Mouse (Mus musculus) urinary bladder, postnatal 25 days (tissue): ENCODE data around the gene Retreg3.
"Not testable (repeated sequence)": the region's sequence is repeated elsewhere in the genome, so short reads cannot be mapped to it uniquely, and the experiment has no call there.

Experiments used
- DNase-seq: peaks from one replicate; pipeline ENCODE4 v3.0.0; 2022; ENCODE audit warnings: low spot score

Retreg3 gene

GRCm38 (mm10) chr11:101119761-101120544 is at the start of gene Retreg3, which contains the start of gene Tubg1:
Gene Retreg3 (minus strand): TSS chr11:101119893.
Gene Tubg1 (plus strand): TSS chr11:101119938.
- DNase-seq, result peak; percentile 99

- no peak for DNase-seq
Observed at GRCm38 (mm10) chr11:101168301-101168980, 48.7 kb upstream of the Retreg3 start.

GRCm38 (mm10) chr11:101167963-101168300 is 48.2 kb upstream of the Retreg3 start:
- no peak for DNase-seq

GRCm38 (mm10) chr11:101167211-101167962 is 47.7 kb upstream of the Retreg3 start:
- DNase-seq, result no peak

GRCm38 (mm10) chr11:101166357-101166756 is 46.7 kb upstream of the Retreg3 start:
- no peak for DNase-seq

GRCm38 (mm10) chr11:101164677-101165580 is 45.2 kb upstream of the Retreg3 start:
- DNase-seq, result no peak

- no peak for DNase-seq
Observed at GRCm38 (mm10) chr11:101164351-101164665, 44.6 kb upstream of the Retreg3 start.

GRCm38 (mm10) chr11:101163476-101164350 is 44.0 kb upstream of the Retreg3 start:
- no peak for DNase-seq

- DNase-seq, result no peak
Observed at GRCm38 (mm10) chr11:101162772-101163171, 43.1 kb upstream of the Retreg3 start.

- DNase-seq, result no peak
Observed at GRCm38 (mm10) chr11:101162301-101162700, 42.6 kb upstream of the Retreg3 start.

- no peak for DNase-seq
Observed at GRCm38 (mm10) chr11:101161551-101161950, 41.9 kb upstream of the Retreg3 start.

- not testable (repeated sequence) for DNase-seq
Observed at GRCm38 (mm10) chr11:101160981-101161505, 41.4 kb upstream of the Retreg3 start.

- not testable (repeated sequence) for DNase-seq
Observed at GRCm38 (mm10) chr11:101160151-101160550, 40.5 kb upstream of the Retreg3 start.

- DNase-seq, result no peak
Observed at GRCm38 (mm10) chr11:101155728-101156371, 36.2 kb upstream of the Retreg3 start, which contains the start of gene Tubg2. Gene Tubg2 (plus strand): TSS chr11:101155907.

- no peak for DNase-seq
Observed at GRCm38 (mm10) chr11:101155151-101155550, 35.5 kb upstream of the Retreg3 start.

- no peak for DNase-seq
Observed at GRCm38 (mm10) chr11:101154648-101155047, 35.0 kb upstream of the Retreg3 start.

GRCm38 (mm10) chr11:101152825-101153224 is 33.1 kb upstream of the Retreg3 start:
- no peak for DNase-seq

GRCm38 (mm10) chr11:101151063-101151462 is 31.4 kb upstream of the Retreg3 start:
- no peak for DNase-seq

GRCm38 (mm10) chr11:101149178-101150105 is 29.7 kb upstream of the Retreg3 start:
- DNase-seq, result no peak
